Mouse (Mus musculus) activated CD4-positive, CD25-positive, alpha-beta regulatory T cell, adult 4 months (primary cell): Measurements from ENCODE around the gene Ppargc1a. TPM values are rescaled to one million over a fixed set of nuclear protein-coding genes. Genes with fewer than 3 reads are reported as not detected.

ENCODE experiments used
- ATAC-seq: one replicate; pipeline ENCODE4 v1.8.0; 2017
- polyA plus RNA-seq, 2 experiments: library from polyadenylated mRNA; unstranded; fragments of 100-300 nt; shearing (Covaris generic); gene quantifications; one replicate each; pipeline ENCODE4 v1.2.1; 2017

The Ppargc1a gene
- polyA plus RNA-seq, result not detected

DNA sequence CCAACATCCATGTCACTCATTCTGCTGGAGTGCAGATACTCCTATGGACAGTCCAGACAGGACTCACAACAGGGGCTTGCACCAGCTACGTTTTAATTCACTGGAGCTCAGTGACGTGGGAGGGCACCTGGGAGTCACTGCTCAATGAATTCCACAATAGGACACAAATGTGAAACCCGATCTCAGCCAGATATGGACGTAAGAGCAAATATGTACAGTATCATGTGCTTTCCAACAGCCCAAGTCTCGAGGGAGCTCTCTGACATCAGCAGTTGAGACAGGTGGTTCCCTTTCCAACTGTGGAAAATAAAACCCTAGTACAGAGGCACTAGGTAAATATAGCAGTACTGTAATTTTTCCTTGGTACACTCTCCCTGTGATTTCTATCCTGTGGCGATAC, at the start of gene Ppargc1a:
Gene Ppargc1a (minus strand): TSS at position 68 of the 400 bp plus-strand sequence.
- no peak for ATAC-seq

DNA sequence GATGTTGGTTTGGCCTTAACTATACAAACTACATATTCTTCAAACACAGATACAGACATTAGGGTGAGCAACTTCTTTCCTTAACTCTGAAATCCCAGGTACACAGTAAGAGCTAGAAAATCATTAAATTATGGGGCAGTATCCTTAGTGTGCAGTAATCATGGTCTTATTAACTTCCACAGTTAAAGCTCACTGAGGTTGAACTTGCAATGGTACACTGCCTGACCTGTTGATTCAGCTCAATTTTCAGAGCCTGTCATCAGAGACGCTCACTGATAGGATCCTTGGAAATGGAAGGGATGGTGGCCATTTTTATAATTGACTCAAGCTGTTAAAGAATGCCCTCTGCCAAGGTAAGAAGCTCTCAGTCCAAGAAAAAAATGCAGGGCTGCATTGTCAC, 49.4 kb upstream of the Ppargc1a start:
- ATAC-seq, result no peak

GRCm38 (mm10) chr5:51612049-51612448, 44.5 kb upstream of the Ppargc1a start:
- ATAC-seq, result no peak

DNA sequence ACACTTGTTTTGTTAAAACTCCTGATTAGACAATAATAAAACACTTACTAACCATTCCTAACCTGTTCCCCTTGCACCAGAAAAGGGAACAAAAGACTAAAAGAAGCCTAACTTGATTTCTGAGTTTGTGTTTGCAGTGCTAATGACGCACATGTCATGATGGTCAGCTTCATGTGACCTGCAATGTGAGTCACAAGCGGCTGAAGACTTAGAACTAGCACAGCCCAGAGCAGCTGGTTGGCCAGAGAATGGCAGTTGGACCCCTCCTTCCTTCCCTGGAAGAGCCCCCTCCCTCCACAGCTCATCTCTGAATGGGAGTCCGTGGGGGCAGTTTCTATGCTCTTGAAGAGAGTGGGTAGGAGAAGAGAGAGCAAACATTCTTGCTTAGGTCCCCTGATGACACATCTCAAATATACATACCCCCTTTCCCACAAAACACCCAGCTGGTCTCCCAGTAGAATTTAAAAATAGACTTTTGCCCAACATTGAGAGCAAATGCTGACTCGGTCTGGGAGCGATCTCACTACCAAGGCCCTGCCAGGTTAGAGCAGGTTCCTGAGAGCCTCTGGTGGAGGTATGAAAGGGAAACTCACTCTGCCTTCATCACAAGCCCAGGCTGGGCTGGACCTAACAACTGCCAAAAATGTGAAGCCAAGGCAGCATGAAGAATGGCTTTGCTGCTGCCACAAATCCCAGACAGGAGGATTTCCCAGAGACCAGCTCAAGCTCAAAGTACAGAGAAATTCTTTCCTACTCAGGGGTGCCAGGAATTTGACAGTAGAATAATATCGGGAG, 40.4 kb upstream of the Ppargc1a start:
- no peak for ATAC-seq

DNA sequence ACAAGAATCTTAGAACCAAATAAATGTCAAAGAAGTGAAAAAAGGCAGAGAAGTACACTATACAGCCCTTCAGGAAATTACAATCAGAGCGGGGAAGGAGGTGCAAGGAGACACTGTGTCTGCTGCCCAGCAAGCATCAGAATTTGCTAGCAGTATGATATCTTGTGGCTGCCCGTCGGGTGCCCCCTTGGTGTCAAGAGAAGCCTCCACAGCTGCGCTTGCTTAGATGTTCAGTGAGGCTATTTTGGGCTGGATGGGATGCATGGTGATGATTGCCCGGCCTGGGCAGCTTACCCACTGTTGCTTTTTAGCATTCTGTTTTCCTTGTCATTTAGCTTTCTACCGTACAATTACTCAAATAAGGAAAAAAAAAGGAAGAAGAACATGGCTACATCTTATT, 32.0 kb upstream of the Ppargc1a start:
- ATAC-seq, result no peak

GRCm38 (mm10) chr5:51595644-51596043, 28.1 kb upstream of the Ppargc1a start:
- ATAC-seq, result no peak

DNA sequence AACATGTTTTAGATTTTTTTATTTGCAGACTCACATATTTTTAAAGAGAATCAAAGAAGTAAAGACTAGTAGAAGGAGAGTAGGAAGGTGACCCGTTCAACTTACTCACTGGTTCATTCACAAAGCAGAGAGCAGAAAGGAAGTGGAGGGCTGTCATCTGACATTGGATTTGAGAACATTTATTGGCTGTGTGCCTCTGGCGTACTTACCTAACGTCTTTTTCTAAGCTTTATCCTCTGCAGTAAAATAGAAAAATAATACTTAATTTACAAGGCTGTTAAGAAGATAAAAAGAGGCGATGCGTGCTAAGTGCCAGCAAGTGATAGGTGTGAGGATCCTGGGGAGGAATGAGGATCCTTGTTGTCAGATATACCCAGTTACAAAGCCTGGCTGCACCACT, 24.7 kb upstream of the Ppargc1a start:
- no peak for ATAC-seq

DNA sequence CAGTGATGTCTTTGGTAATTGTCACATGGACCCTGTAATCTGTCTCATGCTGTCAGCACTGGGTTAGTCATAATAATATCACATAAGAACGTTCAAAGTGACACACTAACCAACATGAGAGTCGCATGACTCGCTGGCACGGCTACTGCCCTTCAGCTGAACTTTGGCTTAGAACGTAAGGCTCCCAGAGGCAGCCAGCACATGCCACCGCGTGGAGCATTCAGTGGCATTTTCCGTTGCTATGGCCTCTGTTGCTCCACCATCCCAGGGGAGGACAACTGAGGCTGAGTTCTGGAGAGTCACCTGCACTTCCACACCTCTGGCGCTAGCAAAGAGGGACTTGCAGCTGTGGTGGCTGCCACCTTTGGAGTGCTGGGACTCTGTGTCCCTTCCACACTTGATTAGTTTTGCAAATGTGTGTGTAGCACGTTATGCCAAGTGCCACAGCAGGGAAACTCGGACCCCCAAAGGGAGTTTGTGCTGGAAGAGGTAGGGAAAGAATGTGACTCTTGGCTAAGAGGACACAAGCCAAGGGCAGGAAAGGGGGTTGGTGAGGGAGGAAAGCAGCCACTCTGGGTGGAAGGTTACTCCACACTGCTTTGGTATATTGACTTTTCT, 24.1 kb upstream of the Ppargc1a start:
- no peak for ATAC-seq

DNA sequence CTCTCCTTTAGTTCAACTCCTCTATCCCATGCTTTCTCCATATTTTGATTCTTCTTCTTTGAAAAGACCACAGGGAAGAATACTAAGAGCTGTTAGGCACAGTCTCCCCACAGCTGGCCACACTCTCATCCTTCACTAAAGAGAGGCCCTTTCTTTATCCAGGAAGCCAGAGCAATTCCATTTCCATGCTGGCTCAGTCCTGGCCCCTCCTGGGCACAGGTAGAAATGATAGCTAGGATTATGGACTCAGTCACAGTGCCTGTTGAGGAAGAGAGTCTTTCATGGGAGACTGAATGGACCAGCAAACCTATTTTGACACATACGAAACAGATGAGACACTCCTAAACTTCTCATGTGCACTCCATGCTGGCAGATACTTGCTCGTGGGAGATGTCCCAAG, 18.7 kb upstream of the Ppargc1a start:
- ATAC-seq, result no peak

DNA sequence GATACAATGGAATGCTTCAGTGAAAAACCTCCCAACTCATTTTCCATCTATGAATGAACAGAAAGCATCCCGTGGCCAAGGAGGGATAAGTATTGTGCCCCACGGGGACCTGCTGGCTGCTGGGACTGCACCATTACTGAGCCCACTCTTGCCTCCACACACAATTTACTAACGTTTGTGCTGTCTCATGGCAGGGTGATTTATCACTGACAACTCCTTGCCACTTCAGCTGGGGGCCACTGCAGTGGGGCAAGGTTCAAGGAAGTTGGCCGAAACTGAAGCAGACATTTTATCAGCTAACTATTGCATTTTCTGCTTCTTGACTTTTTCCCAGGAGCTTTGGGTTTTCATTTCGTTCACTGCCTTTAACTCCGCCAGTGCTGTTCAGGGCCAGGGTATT, 17.5 kb upstream of the Ppargc1a start:
- ATAC-seq, result no peak

GRCm38 (mm10) chr5:51584186-51584585, 16.7 kb upstream of the Ppargc1a start:
- no peak for ATAC-seq

DNA sequence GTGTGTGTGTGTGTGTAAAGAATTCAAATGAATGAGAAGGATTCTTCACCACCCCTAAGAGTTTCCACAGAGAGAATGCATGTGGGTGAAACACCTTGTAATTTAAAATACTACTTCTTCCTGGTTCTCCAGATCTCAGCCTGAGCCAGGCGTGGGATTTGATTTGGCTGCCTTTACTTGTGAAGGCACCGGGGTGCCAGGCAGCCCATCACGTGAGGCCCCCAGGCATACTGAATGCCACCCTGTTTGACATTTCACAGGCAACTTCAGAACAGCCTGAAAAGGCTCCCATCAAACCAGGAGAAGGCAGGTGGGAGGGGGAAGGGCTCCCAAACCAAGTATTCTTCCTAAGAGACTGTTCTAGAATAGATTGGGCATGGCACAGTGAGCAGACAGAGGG, 16.1 kb upstream of the Ppargc1a start:
- ATAC-seq, result no peak

GRCm38 (mm10) chr5:51583030-51583429, 15.5 kb upstream of the Ppargc1a start:
- no peak for ATAC-seq

- ATAC-seq, result no peak
Measured at GRCm38 (mm10) chr5:51582618-51583017, 15.1 kb upstream of the Ppargc1a start.

GRCm38 (mm10) chr5:51577594-51577993, 10.1 kb upstream of the Ppargc1a start:
- no peak for ATAC-seq

- ATAC-seq, result no peak
Measured at GRCm38 (mm10) chr5:51573770-51574169, 6.2 kb upstream of the Ppargc1a start.

DNA sequence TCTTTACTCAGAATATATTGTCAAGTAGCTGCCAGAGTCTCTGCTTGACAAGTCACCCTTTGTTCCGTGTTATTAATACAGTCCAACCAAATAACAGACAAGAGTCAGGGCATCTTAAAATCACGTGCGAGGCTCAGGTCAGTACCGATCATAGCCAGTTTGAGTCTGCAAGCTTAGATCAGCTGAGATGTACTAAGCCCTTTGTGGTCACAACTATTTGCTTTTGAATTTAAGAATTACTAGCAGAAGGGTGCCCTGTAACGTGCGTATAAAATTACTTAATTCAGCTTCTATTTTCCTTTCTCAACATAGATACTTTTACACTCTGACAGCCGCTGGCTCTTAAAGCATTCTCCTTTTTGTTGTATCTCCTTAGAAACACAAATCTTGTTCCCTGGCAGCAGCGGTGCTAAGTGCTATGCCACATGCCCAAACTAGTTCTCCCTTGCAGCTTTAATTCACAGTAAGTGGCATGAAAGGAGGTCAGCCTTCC, 718 bp upstream of the Ppargc1a start:
- no peak for ATAC-seq

GRCm38 (mm10) chr5:51565672-51566071, 1.9 kb downstream of the Ppargc1a start:
- no peak for ATAC-seq

DNA sequence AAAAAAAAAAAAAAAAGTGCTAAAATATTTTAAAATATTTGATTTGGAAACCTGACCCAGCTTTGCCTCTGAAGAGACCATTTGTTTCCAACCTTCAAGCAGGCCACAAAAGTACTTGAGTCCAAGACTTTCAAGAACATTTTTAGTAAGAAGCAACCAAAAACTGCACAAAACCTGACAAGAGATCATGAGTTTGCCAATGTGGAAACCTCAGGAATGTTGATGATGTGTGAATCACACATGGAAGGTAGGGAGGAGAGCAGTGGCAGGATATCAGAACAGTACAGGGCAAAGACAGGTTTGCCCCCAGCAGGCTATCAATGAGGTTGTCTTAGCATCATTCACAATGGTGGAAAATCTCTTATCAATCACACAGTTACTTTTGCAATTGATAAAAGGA, 2.5 kb downstream of the Ppargc1a start:
- no peak for ATAC-seq

- no peak for ATAC-seq
Measured at GRCm38 (mm10) chr5:51563574-51563973, 4.0 kb downstream of the Ppargc1a start.

GRCm38 (mm10) chr5:51557607-51558278, 9.8 kb downstream of the Ppargc1a start:
- no peak for ATAC-seq

GRCm38 (mm10) chr5:51553671-51554070, 13.9 kb downstream of the Ppargc1a start:
- ATAC-seq, result no peak

GRCm38 (mm10) chr5:51553251-51553650, 14.3 kb downstream of the Ppargc1a start:
- ATAC-seq, result no peak
